Mouse (Mus musculus): ENCODE measurements at regions not wholly inside any gene's neighbourhood (a gene's known extent, or its start where the extent isn't known, plus 50 kb on each side); places are given as distances from the start of the nearest gene placed in this dataset.

DNA sequence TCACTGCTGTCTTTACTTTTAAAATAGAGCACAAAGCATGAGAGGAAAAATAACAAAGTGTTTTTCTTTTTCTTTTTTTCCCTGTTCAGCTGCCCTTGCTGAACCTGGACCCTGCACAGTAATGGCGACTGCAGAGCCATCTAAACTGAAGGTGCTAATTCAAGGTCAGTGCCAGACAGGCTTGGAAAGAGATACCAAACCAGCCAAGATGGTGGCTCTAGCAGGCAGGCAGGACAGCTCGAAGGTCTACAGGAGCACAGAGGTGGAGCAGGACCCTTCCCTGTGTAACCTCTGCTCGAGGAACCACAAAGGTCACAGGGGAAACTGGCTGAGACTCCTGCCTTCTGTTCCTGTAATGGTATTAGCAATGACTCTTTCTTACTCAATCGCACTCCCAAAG lies 326.7 kb downstream of the Gm45692 start:
- DNase-seq: no peak

GRCm38 (mm10) chr8:26447886-26448640 lies 328.7 kb downstream of the Gm45692 start:
- DNase-seq: no peak

DNA sequence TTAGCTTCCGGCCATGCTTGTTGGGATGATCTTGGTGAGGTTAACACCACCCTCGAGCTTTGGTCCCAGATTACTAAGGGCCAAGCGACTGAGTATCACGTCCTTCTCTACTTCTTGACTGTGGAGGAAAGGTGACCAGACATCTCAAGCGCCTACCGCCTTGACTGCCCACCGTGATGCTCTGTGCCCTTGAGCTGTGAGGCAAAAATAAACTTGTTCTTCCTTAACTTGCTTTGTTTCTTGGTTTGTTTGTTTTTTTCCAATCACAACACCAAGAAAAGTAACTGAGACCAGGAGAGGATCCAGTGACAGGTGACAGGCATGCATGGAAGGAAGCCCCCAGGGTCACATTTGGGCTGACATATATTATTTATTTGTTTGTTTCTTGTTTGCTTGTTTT lies 330.0 kb downstream of the Gm45692 start:
- DNase-seq: no peak

GRCm38 (mm10) chr8:26450543-26450942 lies 331.2 kb downstream of the Gm45692 start:
- DNase-seq: no peak

DNA sequence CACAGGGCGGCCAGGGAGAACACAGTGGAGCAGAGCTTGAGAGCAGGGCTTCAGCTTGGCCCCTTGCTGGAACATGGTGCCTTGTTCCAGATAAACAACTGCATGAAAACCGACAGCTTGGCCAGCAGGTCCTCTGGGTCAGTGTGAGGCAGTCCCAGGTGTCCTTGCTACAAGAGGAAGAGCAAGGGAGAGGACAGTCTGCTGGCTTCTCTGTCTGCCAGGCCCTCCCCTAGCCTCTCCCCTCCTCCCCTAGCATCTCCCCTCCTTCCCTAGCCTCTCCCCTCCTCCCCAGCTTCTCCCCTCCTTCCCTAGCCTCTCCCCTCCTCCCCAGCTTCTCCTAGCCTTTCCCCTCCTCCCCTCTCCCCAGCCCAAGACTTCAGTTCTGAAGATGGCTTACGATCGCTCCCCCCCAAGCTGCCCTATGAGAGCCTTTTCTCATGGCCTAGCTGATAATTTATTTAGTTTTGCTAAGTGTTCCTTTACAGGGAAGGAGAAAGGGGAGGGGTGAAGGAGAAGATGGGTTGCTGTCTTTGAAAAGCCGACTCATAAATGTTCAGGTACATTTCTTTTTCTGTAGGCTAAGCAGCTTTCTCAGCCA lies 333.7 kb downstream of the Gm45692 start:
- DNase-seq: no peak

DNA sequence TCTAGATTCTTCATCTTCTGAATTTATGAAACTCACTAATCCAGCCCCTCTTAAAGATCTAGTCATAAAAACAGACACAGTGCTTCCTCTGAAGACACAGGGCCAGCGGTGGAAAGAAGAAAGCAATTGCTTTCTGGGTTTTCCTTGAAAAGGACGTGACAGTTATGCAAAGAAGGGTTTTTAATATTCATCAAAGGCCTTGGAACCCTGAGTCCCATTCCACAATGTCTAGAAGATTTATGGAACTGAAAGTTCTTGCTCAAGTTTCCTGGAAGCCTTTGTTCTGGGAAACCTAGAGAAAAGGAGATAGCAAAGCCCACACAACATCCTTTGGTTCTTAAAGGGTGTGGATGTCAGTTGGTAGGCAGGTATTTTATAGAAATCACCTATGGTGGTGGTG lies 346.0 kb downstream of the Gm45692 start:
- DNase-seq: no peak

GRCm38 (mm10) chr8:26468441-26468840 lies 349.1 kb downstream of the Gm45692 start:
- DNase-seq: no peak

GRCm38 (mm10) chr8:26469705-26470104 lies 350.4 kb downstream of the Gm45692 start:
- DNase-seq: no peak

DNA sequence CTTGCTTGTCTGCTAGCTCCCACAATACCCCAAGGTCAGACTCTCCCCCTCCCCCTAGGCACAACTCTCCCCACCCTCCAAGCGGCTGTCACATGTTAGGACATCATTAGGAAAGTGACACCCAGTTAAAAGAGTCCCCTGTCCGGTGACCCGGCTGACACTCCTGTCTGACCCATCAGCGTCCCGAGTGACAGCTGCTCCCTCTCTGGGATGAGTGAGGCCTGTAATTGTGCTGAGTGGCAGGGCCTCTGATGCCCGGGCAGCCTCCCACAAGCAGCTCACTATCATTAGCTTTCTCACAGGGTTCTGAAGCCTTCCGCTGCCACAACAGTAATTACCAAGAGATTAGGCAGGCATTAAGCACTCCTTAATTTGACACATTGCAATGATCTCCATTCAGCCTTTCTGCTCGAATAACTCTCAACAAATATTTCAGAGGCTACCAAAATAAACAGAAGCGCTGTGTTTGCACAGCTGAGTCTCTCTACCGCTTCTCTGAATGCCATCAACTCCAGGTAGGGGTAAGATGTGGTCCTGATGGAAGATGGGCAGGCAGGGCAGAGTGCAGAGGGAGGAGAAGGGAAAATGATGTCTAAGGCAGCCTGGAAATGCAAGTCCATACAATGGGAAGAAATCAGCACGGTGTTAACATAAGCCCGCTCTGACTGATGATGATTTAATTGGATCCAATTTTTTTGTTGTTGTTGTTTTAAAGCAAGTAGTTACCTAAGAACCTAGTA lies 352.6 kb downstream of the Gm45692 start:
- DNase-seq: no peak

DNA sequence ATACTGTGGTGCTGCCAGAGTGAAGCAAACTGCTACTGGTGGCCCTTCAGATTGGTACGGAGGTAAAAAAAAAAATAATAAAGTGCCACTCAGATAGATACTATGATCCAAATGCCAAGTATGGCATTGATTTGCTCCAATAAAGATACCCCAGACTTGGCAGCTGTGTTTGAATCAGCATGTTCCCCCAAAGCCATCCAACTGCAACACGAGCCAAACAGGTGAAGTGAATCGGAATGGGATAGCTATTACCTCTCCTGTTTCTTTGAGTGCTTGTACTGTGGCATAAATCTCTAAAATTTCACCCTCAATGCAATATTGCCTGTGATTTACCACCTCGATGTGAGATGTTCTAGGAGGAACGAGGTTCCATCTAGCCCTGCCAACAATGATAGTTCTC lies 365.4 kb downstream of the Gm45692 start:
- no peak for DNase-seq

- no peak for DNase-seq
Measured at GRCm38 (mm10) chr8:26487866-26488265, 368.5 kb downstream of the Gm45692 start.

- DNase-seq: no peak
Measured at GRCm38 (mm10) chr8:26488590-26488989, 369.3 kb downstream of the Gm45692 start.

- no peak for DNase-seq
Measured at GRCm38 (mm10) chr8:26501196-26501813, 382.0 kb downstream of the Gm45692 start.

DNA sequence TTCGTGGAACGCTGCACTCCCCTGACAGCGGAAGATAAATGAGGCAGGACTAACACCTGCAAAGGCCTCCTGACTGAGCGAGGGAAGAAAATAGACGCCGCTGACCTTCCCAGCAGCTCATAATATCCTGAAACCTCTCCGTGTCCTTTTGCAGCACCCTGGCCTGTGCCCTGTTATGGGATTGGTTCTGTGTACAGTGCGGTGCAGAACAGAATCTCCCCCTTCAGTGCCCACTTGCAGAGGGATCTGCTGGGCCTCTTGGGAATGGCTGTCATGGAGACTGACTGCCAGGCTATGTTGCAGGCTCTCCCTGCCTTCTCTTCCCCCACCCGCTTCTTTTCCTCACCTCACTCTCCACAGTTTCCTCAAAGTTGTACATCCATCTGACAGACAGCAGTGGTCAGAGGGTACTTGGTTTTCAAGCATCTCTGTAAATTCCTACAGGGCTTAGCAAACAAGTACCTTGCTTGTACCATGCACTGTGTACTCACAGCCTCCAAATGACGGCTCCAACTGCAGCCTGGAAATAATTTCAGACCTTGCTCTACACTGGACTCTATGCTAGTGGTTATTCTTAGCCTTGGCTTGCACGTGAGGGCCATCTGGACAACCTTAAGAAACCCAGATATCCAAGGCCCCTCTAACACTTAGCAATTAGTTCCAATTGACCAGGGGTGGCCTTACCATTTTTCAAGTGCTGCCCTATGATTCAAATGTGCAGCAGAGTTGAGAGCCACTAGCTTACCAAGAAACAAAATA lies 382.7 kb downstream of the Gm45692 start:
- no peak for DNase-seq

- no peak for DNase-seq
Measured at GRCm38 (mm10) chr8:26502772-26503171, 383.4 kb downstream of the Gm45692 start.

DNA sequence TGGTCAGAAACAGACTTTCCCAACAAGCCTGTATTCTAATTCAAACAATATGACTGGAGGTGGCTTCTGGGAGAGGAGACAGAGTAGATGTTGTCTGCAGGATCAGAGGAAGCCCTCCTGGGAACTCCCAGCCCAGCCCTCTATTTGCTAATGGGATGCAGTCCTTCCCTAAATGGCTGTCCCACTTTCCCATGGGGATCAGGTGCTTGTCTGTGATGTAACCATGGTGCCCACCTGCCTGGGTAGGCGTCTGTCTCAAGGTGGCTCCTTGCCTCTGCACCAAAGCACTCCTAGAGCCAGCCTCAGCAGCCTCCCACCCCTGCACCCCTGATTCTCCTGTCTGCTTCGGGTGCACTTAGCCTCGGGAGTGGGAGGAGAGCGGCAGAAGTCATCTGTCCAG lies 384.6 kb downstream of the Gm45692 start:
- DNase-seq: no peak

GRCm38 (mm10) chr8:26504319-26505035 lies 385.1 kb downstream of the Gm45692 start:
- no peak for DNase-seq

DNA sequence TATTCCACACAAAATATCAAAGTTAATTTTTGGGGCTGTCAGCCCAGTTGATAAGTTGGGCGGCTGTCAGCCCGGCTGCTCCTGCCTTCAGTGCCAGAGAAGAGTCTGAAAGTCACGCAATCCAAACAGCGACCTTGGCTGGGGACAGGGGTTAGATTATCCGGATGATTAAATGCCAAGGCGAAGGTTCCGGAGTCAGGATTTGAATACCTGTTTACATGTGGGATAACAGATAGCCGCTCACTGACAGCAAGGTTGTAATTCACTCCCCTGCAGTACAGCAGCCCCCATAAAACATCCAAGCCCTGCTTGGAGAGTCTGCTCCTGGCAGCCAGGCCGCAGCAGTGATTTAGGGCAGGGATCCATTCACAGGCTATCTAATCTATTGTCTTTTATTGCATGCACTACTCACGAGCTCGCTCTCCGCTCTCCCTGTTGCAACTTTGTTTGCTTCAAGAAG lies 388.3 kb downstream of the Gm45692 start:
- no peak for DNase-seq

GRCm38 (mm10) chr8:26509254-26509653 lies 389.9 kb downstream of the Gm45692 start:
- DNase-seq: no peak

DNA sequence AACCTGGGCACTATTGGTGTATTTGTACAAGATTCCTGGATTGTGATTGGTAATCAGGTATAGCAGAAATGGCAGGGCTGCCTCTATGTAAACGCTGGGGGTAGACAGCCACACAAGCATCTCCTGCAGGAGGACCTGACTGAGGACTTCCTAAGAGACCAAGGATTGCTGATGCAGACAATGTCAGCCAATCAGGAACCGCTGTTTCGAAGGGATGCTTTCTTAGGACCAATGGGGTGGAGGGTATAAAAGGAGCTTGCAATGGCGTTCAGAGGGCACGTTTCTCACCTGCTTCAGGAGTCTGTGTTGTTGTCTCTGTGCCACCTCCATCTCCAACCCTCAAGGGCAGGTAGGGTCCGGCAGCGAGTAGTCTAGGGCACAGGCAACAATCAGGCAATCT lies 393.7 kb downstream of the Gm45692 start:
- no peak for DNase-seq

DNA sequence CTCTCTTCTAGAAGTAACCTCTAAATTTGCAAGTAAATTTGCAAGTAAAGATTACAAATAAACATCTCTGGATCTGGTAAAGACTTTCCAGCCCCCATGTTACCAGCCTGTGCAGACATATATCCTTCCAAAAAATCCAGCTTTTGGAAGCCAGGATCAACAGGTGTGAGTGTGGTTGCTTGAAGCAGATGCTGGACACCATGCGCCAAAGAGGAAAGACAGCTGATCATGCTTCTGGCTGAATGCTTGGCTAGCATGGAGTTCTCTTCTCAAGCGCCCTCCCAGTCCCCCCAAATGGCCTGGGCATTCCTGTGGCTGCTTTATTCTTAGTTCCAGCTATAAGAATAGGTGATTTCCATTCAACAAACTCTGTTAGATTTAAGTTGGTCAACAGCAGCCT lies 404.9 kb downstream of the Gm45692 start:
- no peak for DNase-seq

Measured in kidney, postnatal 36 days (tissue).